Mouse (Mus musculus): ENCODE data around the gene Dzip1. TPM values are rescaled to one million over a fixed set of nuclear protein-coding genes. Genes with fewer than 3 reads are reported as not detected.

Gene Dzip1
- polyA plus RNA-seq, 1 experiment from 2014 or later: 19.1 TPM

DNA sequence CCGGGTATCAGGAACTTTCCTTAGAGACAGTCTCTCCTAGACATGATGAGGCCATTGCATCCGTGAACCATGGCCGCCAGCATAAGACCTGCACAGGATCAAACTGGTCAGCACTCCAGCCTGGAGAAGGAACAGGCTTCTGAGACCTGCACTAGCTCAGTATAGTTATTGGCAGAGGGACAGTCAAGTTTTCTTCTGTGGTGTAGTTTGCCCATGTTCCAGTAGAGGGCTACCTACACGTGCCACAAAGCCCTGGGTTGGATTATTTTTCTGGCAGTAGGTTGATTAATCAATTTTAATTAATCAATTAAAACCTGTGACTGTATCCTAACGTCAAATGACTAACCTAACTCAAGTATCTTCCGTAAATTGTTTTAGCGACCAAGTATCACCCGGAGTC is 6.2 kb downstream of the Dzip1 start:
- no peak for ATAC-seq (ENCODE audit: insufficient number of reproducible peaks, low FRiP score, low TSS enrichment, low read depth)
- H3K27ac ChIP-seq: no peak overlapping the region
- H3K27me3 ChIP-seq: peaks cover 12% of the 10 kb centered on the region; the same call in 1 of the 2 replicates
- no peaks in the 10 kb centered on the region for H3K9me3 ChIP-seq
- no peak overlapping the region for H3K4me2 ChIP-seq
- peaks cover 16% of the 10 kb centered on the region; the same call in 1 of the 2 replicates for H3K36me3 ChIP-seq
- no peak overlapping the region for H3K9ac ChIP-seq
- peaks cover 20% of the 10 kb centered on the region for H3K4me1 ChIP-seq
- WGBS: 63% methylated on average over 8 of the region's 8 CpGs
- no peak overlapping the region for H3K4me3 ChIP-seq

DNA sequence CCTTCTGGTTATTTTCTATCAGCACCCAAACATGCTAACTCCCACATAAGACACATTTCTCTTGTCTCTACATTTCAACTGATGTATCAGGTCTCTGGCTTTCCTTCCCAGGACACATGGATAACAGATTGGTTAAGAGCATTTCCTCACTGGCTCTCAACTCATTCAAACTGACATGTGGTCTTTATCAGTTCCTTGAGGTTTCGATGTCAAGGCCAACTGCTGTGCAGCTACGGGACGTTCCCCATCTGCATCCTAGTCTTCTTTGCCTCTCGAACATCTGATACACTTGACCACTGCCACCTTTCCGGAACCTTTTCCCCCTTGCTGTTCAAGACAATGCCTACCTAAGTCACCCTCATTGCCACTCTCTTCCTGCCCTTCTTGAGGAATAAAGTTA is 11.6 kb downstream of the Dzip1 start:
- WGBS: 72% methylated on average over 5 of the region's 5 CpGs

DNA sequence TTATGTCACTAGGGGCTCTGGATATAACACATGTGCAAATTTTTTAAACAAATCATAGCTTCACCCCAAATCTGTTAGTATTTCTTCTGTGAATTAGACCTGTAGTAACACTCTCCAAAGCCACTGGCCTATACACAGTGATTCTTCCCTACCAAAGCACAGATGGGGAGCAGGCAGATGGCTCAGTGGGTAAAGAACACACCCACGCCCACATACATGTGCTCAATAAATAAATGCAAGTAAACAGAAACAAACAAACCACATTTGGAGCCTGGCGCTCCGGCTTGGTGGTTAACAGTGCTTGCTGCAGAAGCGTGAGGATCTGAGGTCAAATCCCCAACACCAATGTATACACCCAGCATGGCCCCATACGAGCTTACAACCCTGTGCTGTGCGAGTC is 13.7 kb downstream of the Dzip1 start:
- no peak overlapping the region for H3K4me2 ChIP-seq
- no peaks in the 10 kb centered on the region for H3K4me1 ChIP-seq
- peaks cover 59% of the 10 kb centered on the region for H3K36me3 ChIP-seq
- no peaks in the 10 kb centered on the region for H3K27me3 ChIP-seq
- no peaks in the 10 kb centered on the region for H3K9me3 ChIP-seq
- no peak overlapping the region for H3K9ac ChIP-seq
- no peak overlapping the region for H3K27ac ChIP-seq
- WGBS: 88% methylated on average over 6 of the region's 6 CpGs
- H3K4me3 ChIP-seq: no peak overlapping the region
- ATAC-seq (ENCODE audit: insufficient number of reproducible peaks, low FRiP score, low TSS enrichment, low read depth): no peak

More for the DNA sequence above, 11.6 kb downstream of the Dzip1 start:
- H3K9ac ChIP-seq: no peak overlapping the region
- H3K36me3 ChIP-seq: peaks cover 43% of the 10 kb centered on the region; the same call in 1 of the 2 replicates
- H3K4me3 ChIP-seq: no peak overlapping the region
- H3K9me3 ChIP-seq: no peaks in the 10 kb centered on the region
- no peak overlapping the region for H3K27ac ChIP-seq
- H3K4me1 ChIP-seq: no peaks in the 10 kb centered on the region
- no peaks in the 10 kb centered on the region for H3K27me3 ChIP-seq
- H3K4me2 ChIP-seq: no peak overlapping the region
- no peak for ATAC-seq (ENCODE audit: insufficient number of reproducible peaks, low FRiP score, low TSS enrichment, low read depth)

DNA sequence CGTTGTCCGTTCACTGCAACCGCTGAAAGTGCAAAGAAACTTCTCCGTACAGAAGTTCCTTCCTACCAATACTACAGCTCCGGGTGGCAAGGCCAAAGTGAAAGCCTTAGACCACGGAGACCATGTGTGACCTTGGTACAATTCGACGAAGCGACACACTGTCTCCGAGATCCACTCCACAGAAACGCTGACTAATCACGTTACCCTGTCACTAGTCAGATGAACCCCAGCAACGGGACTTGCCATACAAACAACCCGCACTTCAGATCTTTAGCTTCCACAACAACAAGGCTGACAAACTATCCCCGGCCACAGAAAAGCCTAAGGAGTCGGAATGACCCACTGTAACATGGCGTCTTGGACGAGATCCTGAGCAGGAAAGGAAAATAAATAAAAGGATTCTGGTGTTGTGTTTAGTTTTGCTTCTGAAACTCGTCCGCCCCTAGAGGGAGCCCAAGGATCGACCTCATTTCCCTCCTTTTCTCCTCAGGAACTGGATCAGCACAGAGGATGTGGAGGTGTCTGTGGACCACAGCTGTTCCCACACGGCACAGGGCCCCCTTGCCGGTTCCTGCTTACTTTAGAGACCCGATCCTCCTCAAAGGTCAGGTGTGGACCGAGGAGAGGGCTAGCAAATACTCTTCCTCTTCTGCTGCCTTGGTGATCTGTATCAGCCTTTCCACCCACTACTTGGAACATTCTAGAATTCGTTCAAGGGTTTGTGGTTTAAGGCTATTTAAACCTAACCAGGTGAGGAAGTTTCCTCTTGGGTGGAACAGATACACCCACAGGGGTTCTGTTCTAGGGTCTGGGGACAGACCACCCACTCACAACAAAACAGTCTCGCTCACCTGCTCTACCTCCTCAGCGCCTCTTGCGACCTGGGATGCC is 14.7 kb downstream of the Dzip1 start:
- WGBS: 68% methylated on average over 29 of the region's 29 CpGs
- no peaks in the 10 kb centered on the region for H3K27me3 ChIP-seq
- H3K9ac ChIP-seq: no peak overlapping the region
- no peaks in the 10 kb centered on the region for H3K4me1 ChIP-seq
- H3K4me2 ChIP-seq: no peak overlapping the region
- H3K9me3 ChIP-seq: no peaks in the 10 kb centered on the region
- ATAC-seq (ENCODE audit: insufficient number of reproducible peaks, low FRiP score, low TSS enrichment, low read depth): no peak
- H3K4me3 ChIP-seq: no peak overlapping the region
- H3K36me3 ChIP-seq: peaks cover 57% of the 10 kb centered on the region
- H3K27ac ChIP-seq: no peak overlapping the region

DNA sequence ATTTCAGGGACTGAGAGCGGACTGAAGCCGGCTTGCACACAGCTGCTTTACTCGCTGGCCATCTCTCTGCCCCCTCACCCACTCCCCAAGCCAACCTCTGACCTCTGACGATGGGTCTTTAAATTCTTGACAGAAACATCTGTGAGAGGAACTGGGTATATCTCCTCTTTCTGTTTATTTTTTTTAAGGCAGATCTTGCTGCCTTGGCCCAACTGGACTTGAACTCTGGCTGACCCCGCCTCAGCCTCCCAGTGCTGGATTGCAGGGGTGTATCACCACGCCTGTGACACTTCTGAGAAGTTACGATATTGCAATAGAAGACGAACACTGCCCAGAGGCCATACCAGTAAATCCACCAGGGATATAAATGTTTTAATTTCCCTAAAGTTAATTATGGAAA is 15.4 kb downstream of the Dzip1 start:
- H3K4me2 ChIP-seq: no peak overlapping the region

DNA sequence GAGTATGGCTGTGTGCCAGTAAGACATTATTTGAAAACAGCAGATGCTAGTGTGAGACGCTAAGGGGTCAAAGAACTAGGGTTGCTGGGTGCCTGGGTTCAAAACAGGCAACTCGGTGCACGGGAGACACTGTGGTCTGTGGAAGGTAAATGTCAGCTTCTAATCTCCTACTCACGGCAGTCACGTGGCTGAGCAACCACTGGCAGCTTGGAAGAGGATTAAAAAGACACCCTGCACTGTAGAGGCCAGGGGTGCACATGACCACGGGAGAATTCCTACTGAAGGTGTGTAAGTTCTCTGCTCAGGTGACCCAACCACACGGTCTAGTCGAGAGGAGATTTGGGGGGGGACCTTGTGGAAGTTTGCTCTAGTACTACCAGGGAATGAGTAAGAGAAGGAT is 17.7 kb downstream of the Dzip1 start:
- peaks cover 66% of the 10 kb centered on the region for H3K36me3 ChIP-seq
- H3K9ac ChIP-seq: no peak overlapping the region
- no peaks in the 10 kb centered on the region; the same call in 1 of the 2 replicates for H3K4me1 ChIP-seq
- no peak overlapping the region for H3K4me3 ChIP-seq
- H3K9me3 ChIP-seq: no peaks in the 10 kb centered on the region
- no peak overlapping the region for H3K27ac ChIP-seq
- no peak overlapping the region for H3K4me2 ChIP-seq
- 79% methylated on average over 8 of the region's 8 CpGs for WGBS
- H3K27me3 ChIP-seq: no peaks in the 10 kb centered on the region
- no peak for ATAC-seq (ENCODE audit: insufficient number of reproducible peaks, low FRiP score, low TSS enrichment, low read depth)

More for the DNA sequence above, 15.4 kb downstream of the Dzip1 start:
- peaks cover 55% of the 10 kb centered on the region for H3K36me3 ChIP-seq
- ATAC-seq (ENCODE audit: insufficient number of reproducible peaks, low FRiP score, low TSS enrichment, low read depth): no peak
- no peaks in the 10 kb centered on the region for H3K27me3 ChIP-seq
- H3K4me1 ChIP-seq: no peaks in the 10 kb centered on the region
- no peak overlapping the region for H3K4me3 ChIP-seq
- no peak overlapping the region for H3K9ac ChIP-seq
- WGBS: 66% methylated on average over 8 of the region's 8 CpGs
- no peaks in the 10 kb centered on the region for H3K9me3 ChIP-seq
- no peak overlapping the region for H3K27ac ChIP-seq

DNA sequence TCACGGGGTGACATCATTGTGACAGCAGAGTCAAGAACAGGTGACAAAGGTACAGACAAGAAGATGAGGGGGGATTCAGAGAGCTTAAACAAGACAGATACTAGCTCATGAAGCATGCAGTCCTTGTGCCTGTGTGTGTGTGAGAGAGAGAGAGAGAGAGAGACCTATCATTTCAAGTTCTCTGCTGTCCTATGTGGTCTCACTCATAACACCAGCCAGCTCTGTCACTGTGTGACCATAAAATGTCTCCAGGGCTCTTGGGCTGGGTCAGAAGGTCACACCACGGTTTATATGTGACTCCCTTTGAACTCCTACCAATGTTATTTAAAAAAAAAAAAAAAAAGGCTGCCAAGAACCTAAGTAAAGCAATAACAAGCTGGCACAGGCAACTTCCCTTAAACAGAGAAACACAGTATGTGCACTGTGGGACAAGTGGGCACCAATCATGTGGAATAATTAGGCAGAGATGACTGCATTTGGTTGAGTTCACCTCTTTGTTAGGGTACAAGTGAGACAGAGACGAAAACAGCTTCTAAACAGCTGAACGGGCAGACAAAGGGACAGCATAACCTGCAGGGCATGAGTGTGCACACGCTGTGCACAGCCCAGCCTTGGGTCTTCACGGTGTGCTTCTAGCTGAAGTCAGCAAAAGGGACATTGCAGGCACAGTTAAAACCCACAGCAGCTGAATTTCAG is 21.2 kb downstream of the Dzip1 start:
- Histone ChIP-seq H3K9ac (no peak overlapping the region), H3K9me3 (no peaks in the 10 kb centered on the region), H3K27ac (no peak overlapping the region), H3K4me1 (no peaks in the 10 kb centered on the region; the same call in 1 of the 2 replicates), H3K4me2 (no peak overlapping the region), H3K4me3 (no peak overlapping the region), H3K27me3 (no peaks in the 10 kb centered on the region), H3K36me3 (peaks cover 75% of the 10 kb centered on the region)
- 50% methylated on average over 6 of the region's 6 CpGs for WGBS
- no peak for ATAC-seq (ENCODE audit: insufficient number of reproducible peaks, low FRiP score, low TSS enrichment, low read depth)

DNA sequence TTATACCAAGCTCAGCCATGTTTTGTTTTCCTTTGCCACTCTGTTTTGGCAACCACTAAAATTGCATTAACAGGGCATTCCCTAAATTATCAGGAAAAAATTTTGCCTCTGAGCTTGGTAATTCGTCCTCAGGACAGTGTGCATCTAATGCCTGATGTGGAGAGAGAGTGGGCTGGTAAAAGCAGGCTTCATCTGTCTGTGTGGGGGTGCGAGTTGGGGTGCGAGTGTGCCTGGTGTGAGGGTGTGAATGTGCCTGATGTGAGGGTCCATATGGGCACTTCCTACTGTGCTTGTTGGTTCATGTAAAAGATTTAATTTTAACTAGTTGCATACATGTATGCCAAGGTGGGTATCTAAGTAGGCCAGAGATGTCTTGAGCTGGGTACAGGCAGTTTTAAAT is 21.9 kb downstream of the Dzip1 start:
- 79% methylated on average over 3 of the region's 3 CpGs for WGBS
- Histone ChIP-seq H3K36me3 (peaks cover 74% of the 10 kb centered on the region), H3K9me3 (no peaks in the 10 kb centered on the region), H3K27ac (no peak overlapping the region), H3K9ac (no peak overlapping the region), H3K4me3 (no peak overlapping the region), H3K4me2 (no peak overlapping the region), H3K4me1 (no peaks in the 10 kb centered on the region; the same call in 1 of the 2 replicates), H3K27me3 (no peaks in the 10 kb centered on the region)
- ATAC-seq (ENCODE audit: insufficient number of reproducible peaks, low FRiP score, low TSS enrichment, low read depth): no peak

DNA sequence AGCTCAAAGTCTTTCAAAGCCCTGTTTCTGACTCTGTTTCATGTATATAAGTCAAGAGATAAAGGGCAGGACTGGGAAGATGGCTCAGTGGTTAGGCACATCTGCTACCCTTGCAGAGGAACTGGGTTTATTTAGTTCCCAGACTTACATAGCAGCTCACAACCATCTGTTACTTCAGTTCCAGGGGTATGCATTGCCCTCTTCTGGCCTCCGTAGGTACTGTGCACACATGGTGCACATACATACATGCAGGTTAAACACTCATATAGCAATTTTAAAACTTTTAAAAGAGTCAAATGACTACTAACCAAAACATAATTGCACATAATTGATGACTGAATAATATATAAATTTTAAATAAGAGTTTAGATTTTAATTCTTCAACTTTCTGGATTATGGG is 24.3 kb downstream of the Dzip1 start:
- Histone ChIP-seq H3K9ac (no peak overlapping the region), H3K27me3 (no peaks in the 10 kb centered on the region), H3K4me3 (no peak overlapping the region), H3K36me3 (peaks cover 69% of the 10 kb centered on the region), H3K27ac (no peak overlapping the region), H3K4me1 (no peaks in the 10 kb centered on the region; the same call in 1 of the 2 replicates), H3K4me2 (no peak overlapping the region), H3K9me3 (no peaks in the 10 kb centered on the region)
- ATAC-seq (ENCODE audit: insufficient number of reproducible peaks, low FRiP score, low TSS enrichment, low read depth): no peak
- WGBS: 97% methylated on average over 1 of the region's 1 CpGs

DNA sequence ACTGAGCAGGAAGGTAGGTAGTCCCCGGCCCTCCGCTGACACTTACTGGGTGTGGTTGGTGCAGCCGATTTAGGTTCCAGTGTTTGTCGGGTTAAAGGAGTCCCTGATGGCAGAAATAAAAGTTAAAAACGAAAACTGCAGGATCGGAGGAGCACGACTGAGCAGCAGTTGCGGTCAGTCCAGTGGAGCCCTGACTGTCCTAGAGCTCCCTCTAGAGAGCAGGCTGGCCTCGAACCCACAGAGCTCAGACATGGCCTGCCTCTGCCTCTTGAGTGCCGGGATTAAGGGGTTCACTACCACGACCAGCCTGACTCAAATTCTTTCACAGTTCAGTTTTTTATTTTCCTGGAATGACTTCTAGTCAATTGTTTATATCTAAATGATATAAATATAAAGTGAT is 25.3 kb downstream of the Dzip1 start:
- Histone ChIP-seq H3K27me3 (no peaks in the 10 kb centered on the region), H3K27ac (no peak overlapping the region), H3K4me1 (no peaks in the 10 kb centered on the region; the same call in 1 of the 2 replicates), H3K36me3 (peaks cover 75% of the 10 kb centered on the region), H3K9me3 (no peaks in the 10 kb centered on the region), H3K4me3 (no peak overlapping the region), H3K4me2 (no peak overlapping the region), H3K9ac (no peak overlapping the region)
- WGBS: 75% methylated on average over 11 of the region's 11 CpGs
- no peak for ATAC-seq (ENCODE audit: insufficient number of reproducible peaks, low FRiP score, low TSS enrichment, low read depth)

DNA sequence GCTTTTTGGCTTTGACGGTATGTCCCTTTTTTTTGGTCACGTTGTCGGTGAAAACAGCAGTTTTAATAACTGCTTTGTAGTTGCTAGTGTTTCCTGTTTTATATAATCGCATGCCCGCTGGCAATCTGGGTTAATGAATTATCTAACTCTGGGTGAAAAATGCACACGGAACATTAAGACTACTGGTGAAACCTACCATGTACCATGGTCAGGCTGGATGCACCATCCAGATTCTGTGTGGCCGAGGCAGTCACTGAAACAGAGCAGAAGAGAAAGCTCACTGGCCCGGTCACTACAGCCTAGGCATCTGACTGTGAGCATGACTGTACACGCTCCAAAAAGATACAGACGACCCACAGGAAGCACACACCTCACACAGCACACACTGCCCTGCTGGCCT is 29.6 kb downstream of the Dzip1 start:
- Histone ChIP-seq H3K9me3 (no peaks in the 10 kb centered on the region), H3K27ac (no peak overlapping the region), H3K4me1 (no peaks in the 10 kb centered on the region), H3K4me3 (no peak overlapping the region), H3K9ac (no peak overlapping the region), H3K27me3 (no peaks in the 10 kb centered on the region), H3K4me2 (no peak overlapping the region), H3K36me3 (peaks cover 58% of the 10 kb centered on the region)
- ATAC-seq (ENCODE audit: insufficient number of reproducible peaks, low FRiP score, low TSS enrichment, low read depth): no peak
- WGBS: 76% methylated on average over 10 of the region's 10 CpGs

DNA sequence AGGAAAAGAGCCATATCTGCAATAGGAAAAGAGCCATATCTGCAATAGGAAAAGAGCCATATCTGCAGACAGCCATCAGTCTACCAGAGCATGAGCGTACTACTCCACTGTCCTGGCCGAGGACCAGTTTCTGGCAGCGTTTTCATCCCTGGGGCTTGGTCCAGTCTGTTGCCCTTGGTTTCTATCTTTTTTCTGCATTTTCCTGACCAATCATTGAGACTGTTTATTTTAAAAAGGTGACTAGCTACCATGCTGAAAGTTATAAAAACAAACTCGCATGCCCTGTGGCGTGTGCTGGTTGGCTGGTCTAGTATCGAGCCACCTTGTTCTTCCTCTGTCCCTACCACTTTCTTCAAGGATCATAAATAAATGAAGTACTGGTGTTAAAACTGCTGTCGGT is 30.0 kb downstream of the Dzip1 start:
- Histone ChIP-seq H3K36me3 (peaks cover 54% of the 10 kb centered on the region), H3K4me3 (no peak overlapping the region), H3K9ac (no peak overlapping the region), H3K4me2 (no peak overlapping the region), H3K27me3 (no peaks in the 10 kb centered on the region), H3K4me1 (no peaks in the 10 kb centered on the region), H3K27ac (no peak overlapping the region), H3K9me3 (no peaks in the 10 kb centered on the region)
- ATAC-seq (ENCODE audit: insufficient number of reproducible peaks, low FRiP score, low TSS enrichment, low read depth): no peak
- WGBS: 86% methylated on average over 7 of the region's 7 CpGs

Measured in limb, embryonic 15.5 days (tissue).